Mouse (Mus musculus): ENCODE measurements at regions not wholly inside any gene's neighbourhood (a gene's known extent, or its start where the extent isn't known, plus 50 kb on each side); places are given as distances from the start of the nearest gene placed in this dataset.

DNA sequence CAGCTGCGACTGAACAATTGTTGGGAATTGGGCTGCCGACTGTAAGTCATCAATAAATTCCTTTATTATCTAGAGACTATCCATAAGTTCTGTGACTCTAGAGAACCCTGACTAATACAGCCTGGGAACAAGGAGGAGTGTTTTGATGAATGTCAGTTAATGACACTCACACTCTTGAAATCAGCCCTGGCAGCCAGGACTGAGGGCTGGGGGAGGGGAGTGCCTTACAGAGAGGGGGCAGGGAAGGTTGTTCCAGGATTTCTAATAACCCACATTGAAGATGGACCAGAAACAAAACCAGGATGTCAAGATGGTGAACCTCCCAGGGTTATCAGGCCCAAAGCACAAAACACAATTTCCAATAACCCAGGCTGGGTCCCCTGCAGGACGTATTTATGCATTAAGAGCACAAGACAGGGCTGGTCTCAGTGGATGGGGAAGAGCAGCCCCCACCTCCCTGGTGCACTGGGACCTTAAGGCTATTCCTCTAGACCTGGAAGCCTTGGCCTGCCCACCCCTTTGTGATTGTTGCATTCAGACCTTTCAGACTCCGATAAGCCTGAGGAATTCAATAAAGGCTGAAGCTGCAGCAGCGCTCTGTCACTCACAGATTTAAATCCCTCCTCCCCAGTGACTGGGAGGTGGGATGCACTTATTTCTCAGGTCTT lies 80.0 kb upstream of the Topaz1 start:
- Histone ChIP-seq H3K9ac (replicated peaks; ENCODE audit: low read depth, low read length) (no peak overlapping the region), H3K9me3 (replicated peaks; ENCODE audit: control insufficient read depth, low read length) (no peaks in the 10 kb centered on the region), H3K36me3 (replicated peaks; ENCODE audit: control insufficient read depth, insufficient read depth, low read length) (no peaks in the 10 kb centered on the region), H3K27ac (ENCODE audit: low read depth) (no peak overlapping the region), H3K27me3 (ENCODE audit: control insufficient read depth, insufficient read depth, low read length) (no peaks in the 10 kb centered on the region), H3K4me1 (ENCODE audit: control insufficient read depth, insufficient read depth) (no peaks in the 10 kb centered on the region), H3K4me3 (ENCODE audit: low read depth, low read length) (no peak overlapping the region), H3K4me2 (ENCODE audit: low read depth, low read length) (no peak overlapping the region)
- ATAC-seq (ENCODE audit: insufficient read depth, low read depth): no peak
- no peak for DNase-seq (ENCODE audit: low spot score)
- TF ChIP-seq EP300 (IDR thresholded peaks at IDR 0.05; ENCODE audit: low read depth) (no peak), CTCF (IDR thresholded peaks at IDR 0.05; ENCODE audit: low read depth) (no peak)
- 40% methylated on average over 3 of the region's 5 CpGs for WGBS

DNA sequence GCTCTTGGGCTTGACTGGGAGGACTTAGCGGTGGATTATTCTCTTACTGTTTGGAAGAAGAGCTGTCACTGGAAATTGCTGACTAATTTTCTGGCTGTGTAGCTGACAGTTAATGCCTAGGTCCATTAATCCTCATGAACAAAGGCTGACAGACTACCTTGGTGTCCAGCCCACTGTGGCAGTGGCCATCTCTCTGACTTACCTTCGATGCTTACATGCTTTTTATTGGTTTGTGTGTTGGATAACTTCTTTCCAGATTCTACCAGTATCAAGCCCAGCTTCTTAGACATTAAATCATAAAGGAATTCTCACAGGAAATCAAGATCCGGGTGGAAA lies 79.5 kb upstream of the Topaz1 start:
- DNase-seq (ENCODE audit: low spot score) (no peak), ATAC-seq (ENCODE audit: insufficient read depth, low read depth) (no peak)
- Histone ChIP-seq H3K9ac (replicated peaks; ENCODE audit: low read depth, low read length) (no peak overlapping the region), H3K27ac (ENCODE audit: low read depth) (no peak overlapping the region), H3K4me2 (ENCODE audit: low read depth, low read length) (no peak overlapping the region), H3K4me1 (ENCODE audit: control insufficient read depth, insufficient read depth) (no peaks in the 10 kb centered on the region), H3K9me3 (replicated peaks; ENCODE audit: control insufficient read depth, low read length) (no peaks in the 10 kb centered on the region), H3K27me3 (ENCODE audit: control insufficient read depth, insufficient read depth, low read length) (no peaks in the 10 kb centered on the region), H3K36me3 (replicated peaks; ENCODE audit: control insufficient read depth, insufficient read depth, low read length) (no peaks in the 10 kb centered on the region), H3K4me3 (ENCODE audit: low read depth, low read length) (no peak overlapping the region)
- WGBS: 45% methylated on average over 3 of the region's 3 CpGs
- TF ChIP-seq EP300 (IDR thresholded peaks at IDR 0.05; ENCODE audit: low read depth): no peak
- TF ChIP-seq CTCF (IDR thresholded peaks at IDR 0.05; ENCODE audit: low read depth): no peak

DNA sequence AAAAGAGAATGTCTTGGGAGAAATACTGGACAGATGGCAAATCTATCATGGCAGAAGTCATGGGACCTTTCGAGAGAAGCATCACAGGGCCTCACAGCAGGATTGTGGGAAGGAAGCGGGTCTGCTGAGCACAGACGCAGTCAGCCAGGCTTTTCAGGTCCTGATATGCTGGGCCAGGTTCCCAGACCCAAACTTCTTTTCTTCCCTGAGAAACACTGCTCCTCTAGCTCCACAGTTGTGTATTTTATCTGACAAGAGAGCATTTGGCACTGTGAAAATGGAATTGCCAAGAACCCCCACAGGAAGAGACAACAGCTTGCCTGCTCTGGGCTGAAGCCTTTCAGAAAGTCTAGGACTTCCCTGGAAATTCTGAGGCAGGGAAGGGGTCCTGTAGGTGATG lies 73.4 kb upstream of the Topaz1 start:
- ATAC-seq (ENCODE audit: insufficient read depth, low read depth): no peak
- WGBS: 59% methylated on average over 3 of the region's 3 CpGs
- TF ChIP-seq CTCF (IDR thresholded peaks at IDR 0.05; ENCODE audit: low read depth) (no peak), EP300 (IDR thresholded peaks at IDR 0.05; ENCODE audit: low read depth) (no peak)
- H3K36me3 ChIP-seq (replicated peaks; ENCODE audit: control insufficient read depth, insufficient read depth, low read length): no peaks in the 10 kb centered on the region
- no peaks in the 10 kb centered on the region for H3K9me3 ChIP-seq (replicated peaks; ENCODE audit: control insufficient read depth, low read length)
- no peak overlapping the region for H3K4me3 ChIP-seq (ENCODE audit: low read depth, low read length)
- no peak for DNase-seq (ENCODE audit: low spot score)
- H3K27me3 ChIP-seq (ENCODE audit: control insufficient read depth, insufficient read depth, low read length): no peaks in the 10 kb centered on the region
- H3K4me2 ChIP-seq (ENCODE audit: low read depth, low read length): no peak overlapping the region
- H3K27ac ChIP-seq (ENCODE audit: low read depth): peak overlapping the region; percentile 61
- H3K4me1 ChIP-seq (ENCODE audit: control insufficient read depth, insufficient read depth): no peaks in the 10 kb centered on the region
- H3K9ac ChIP-seq (replicated peaks; ENCODE audit: low read depth, low read length): no peak overlapping the region

DNA sequence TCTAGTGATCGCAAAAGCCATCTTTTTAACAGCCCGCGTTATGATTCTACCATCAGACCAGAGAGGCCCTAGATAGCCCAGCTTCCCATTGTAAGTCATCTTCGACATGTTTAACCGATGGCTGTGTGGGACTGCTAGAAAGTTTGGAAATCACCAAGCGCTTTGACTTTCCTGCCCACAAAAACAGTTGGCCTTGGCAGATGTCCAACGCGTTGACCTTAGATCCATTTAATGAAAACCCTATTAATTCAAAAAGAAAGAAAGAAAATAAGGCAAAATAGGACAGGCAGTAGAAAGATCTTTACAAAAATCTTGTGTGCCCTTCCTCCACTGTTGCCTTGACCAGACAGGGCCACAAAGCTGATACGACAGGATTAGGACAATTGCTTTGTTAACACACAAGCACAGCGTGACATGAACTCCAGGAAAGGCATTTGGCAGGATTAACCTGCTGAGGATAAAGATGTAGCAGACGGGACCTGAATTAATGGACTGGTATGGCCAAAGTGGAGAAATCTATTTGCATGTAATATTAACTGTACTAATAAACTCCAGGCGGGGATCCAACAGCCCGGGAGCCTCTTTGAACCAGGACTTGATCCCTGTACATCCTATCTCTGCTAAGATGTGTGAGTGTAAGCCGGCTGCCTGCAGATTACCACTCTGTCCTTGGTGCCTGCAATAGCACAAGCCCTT lies 69.0 kb upstream of the Topaz1 start:
- Histone ChIP-seq H3K27me3 (ENCODE audit: control insufficient read depth, insufficient read depth, low read length) (no peaks in the 10 kb centered on the region), H3K4me1 (ENCODE audit: control insufficient read depth, insufficient read depth) (no peaks in the 10 kb centered on the region), H3K36me3 (replicated peaks; ENCODE audit: control insufficient read depth, insufficient read depth, low read length) (no peaks in the 10 kb centered on the region), H3K27ac (ENCODE audit: low read depth) (no peak overlapping the region), H3K9ac (replicated peaks; ENCODE audit: low read depth, low read length) (no peak overlapping the region), H3K9me3 (replicated peaks; ENCODE audit: control insufficient read depth, low read length) (no peaks in the 10 kb centered on the region), H3K4me3 (ENCODE audit: low read depth, low read length) (no peak overlapping the region), H3K4me2 (ENCODE audit: low read depth, low read length) (no peak overlapping the region)
- no peak for ATAC-seq (ENCODE audit: insufficient read depth, low read depth)
- 70% methylated on average over 14 of the region's 14 CpGs for WGBS
- no peak for DNase-seq (ENCODE audit: low spot score)
- TF ChIP-seq CTCF (IDR thresholded peaks at IDR 0.05; ENCODE audit: low read depth) (no peak), EP300 (IDR thresholded peaks at IDR 0.05; ENCODE audit: low read depth) (no peak)

DNA sequence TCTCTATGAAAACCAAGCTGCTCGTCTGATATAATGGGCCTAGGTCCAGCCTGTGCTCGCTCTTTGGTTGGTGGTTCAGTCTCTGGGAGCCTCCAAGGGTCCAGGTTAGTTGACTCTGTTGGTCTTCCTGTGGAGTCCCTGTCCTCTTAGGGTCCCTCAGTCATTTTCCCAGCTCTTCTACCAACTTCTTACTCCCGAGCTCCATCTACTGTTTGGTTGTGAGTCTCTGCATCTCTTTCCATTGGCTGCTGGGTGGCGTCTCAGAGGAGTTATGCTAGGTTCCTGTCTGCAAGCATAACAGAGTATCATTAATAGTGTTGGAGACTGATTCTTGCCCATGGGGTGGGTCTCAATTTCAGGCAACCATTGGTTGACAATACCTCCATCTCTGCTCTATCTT lies 60.0 kb upstream of the Topaz1 start:
- H3K36me3 ChIP-seq (replicated peaks; ENCODE audit: control insufficient read depth, insufficient read depth, low read length): no peaks in the 10 kb centered on the region
- no peak overlapping the region for H3K27ac ChIP-seq (ENCODE audit: low read depth)
- WGBS: 10% methylated on average over 4 of the region's 4 CpGs
- DNase-seq (ENCODE audit: low spot score) (peak; percentile 30), ATAC-seq (ENCODE audit: insufficient read depth, low read depth) (no peak)
- no peak overlapping the region for H3K9ac ChIP-seq (replicated peaks; ENCODE audit: low read depth, low read length)
- no peaks in the 10 kb centered on the region for H3K4me1 ChIP-seq (ENCODE audit: control insufficient read depth, insufficient read depth)
- H3K4me3 ChIP-seq (ENCODE audit: low read depth, low read length): no peak overlapping the region
- no peaks in the 10 kb centered on the region for H3K9me3 ChIP-seq (replicated peaks; ENCODE audit: control insufficient read depth, low read length)
- TF ChIP-seq CTCF (IDR thresholded peaks at IDR 0.05; ENCODE audit: low read depth) (peak; percentile 64), EP300 (IDR thresholded peaks at IDR 0.05; ENCODE audit: low read depth) (no peak)
- H3K4me2 ChIP-seq (ENCODE audit: low read depth, low read length): no peak overlapping the region
- no peaks in the 10 kb centered on the region for H3K27me3 ChIP-seq (ENCODE audit: control insufficient read depth, insufficient read depth, low read length)

DNA sequence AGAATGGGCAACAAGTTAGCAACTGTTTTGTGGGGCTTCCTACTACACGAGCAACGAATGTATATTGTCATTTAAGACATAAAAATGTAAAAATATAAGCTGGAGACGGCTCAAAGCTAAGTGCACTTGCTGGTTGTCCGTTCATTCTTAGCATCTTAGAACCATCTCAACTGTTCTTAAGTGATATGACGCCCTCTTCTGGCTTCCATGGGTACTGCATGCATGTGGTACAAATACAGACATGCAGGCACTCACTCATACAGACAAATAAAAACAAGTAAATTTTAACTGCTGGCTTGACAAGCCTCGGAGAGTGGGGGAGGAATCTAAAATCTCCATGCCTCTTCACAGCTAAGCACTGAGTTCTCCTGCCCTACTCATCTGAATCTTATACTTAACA lies 55.3 kb upstream of the Topaz1 start:
- no peaks in the 10 kb centered on the region for H3K27me3 ChIP-seq (ENCODE audit: control insufficient read depth, insufficient read depth, low read length)
- no peak overlapping the region for H3K27ac ChIP-seq (ENCODE audit: low read depth)
- WGBS: 61% methylated on average over 6 of the region's 6 CpGs
- H3K9me3 ChIP-seq (replicated peaks; ENCODE audit: control insufficient read depth, low read length): no peaks in the 10 kb centered on the region
- DNase-seq (ENCODE audit: low spot score): no peak
- no peak for ATAC-seq (ENCODE audit: insufficient read depth, low read depth)
- no peak overlapping the region for H3K4me3 ChIP-seq (ENCODE audit: low read depth, low read length)
- H3K4me1 ChIP-seq (ENCODE audit: control insufficient read depth, insufficient read depth): no peaks in the 10 kb centered on the region
- no peak overlapping the region for H3K4me2 ChIP-seq (ENCODE audit: low read depth, low read length)
- H3K36me3 ChIP-seq (replicated peaks; ENCODE audit: control insufficient read depth, insufficient read depth, low read length): no peaks in the 10 kb centered on the region
- TF ChIP-seq CTCF (IDR thresholded peaks at IDR 0.05; ENCODE audit: low read depth) (peak; percentile 13; the same call in 1 of the 2 replicates), EP300 (IDR thresholded peaks at IDR 0.05; ENCODE audit: low read depth) (no peak)
- no peak overlapping the region for H3K9ac ChIP-seq (replicated peaks; ENCODE audit: low read depth, low read length)

Measured in heart, postnatal 0 days (tissue).